Mouse (Mus musculus) embryonic fibroblast, embryonic 13.5 days (primary cell): ENCODE measurements at regions not wholly inside any gene's neighbourhood (a gene's known extent, or its start where the extent isn't known, plus 50 kb on each side); places are given as distances from the start of the nearest gene placed in this dataset.

ENCODE experiments used
- CTCF ChIP-seq: IDR thresholded peaks from 2 replicates; pipeline ENCODE4 v1.5.1; 2011; ENCODE audit warnings: mild to moderate bottlenecking, control low read depth, low read length, moderate library complexity, borderline replicate concordance; ENCODE audit not compliant: insufficient read depth
- POLR2A ChIP-seq: IDR thresholded peaks from 2 replicates; pipeline ENCODE4 v1.6.1; 2011; ENCODE audit warnings: low read depth, mild to moderate bottlenecking, control low read depth, low read length, moderate library complexity

DNA sequence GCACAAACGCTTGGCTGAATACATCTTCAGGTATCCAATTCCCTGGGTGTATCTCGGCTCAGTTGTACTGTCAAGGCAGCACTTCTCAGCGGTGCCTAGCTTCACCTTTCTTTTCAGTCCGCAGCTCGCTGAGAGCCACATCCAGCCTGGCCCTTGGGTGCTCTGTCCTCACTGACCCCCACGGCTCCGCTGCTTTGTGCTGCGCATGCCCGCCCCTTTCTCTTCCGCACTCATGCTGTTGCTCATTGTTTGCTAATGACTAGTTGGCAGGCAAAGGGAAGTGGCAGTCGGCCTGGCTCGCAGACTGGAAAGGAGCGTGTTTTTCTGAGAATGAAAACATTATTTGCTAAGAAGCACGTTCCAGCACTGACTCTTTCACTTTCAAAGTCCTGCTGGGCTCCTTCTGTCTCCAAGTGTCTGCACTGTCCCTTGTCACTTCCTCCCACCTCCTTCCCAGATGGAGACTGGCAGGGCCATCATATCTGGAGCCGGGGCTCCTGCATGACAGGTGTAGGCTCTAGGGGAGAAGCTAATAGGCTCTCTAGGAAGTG is 146.7 kb upstream of the Kif2a start:
- TF ChIP-seq CTCF: no peak
- no peak for TF ChIP-seq POLR2A
